Mouse (Mus musculus): Measurements from ENCODE around the gene Plekha1.

DNA sequence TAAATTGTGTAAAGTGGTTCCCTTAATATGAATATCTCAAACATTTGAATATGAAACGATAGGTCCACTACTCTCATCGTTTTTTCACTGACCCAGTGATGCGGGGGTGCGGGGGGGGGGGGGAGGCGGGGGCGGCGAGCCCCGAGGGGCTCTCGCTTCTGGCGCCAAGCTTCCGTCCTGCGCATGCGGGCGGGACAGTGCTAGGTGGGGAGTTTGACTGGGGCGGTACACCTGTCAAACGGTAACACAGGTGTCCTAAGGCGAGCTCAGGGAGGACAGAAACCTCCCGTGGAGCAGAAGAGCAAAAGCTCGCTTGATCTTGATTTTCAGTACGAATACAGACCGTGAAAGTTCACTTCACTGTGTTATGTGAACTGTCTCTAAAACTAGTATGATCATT, 31.3 kb upstream of the Plekha1 start:
- TF ChIP-seq CTCF (IDR thresholded peaks at IDR 0.05; ENCODE audit: control insufficient read depth, insufficient read depth, insufficient replicate concordance, low read depth, low read length), result no peak
- no peak for TF ChIP-seq POLR2A (IDR thresholded peaks at IDR 0.05; ENCODE audit: control insufficient read depth, low read depth, low read length)
